Mouse (Mus musculus): Measurements from ENCODE around the gene Crcp.

Gene Crcp

GRCm38 (mm10) chr5:130059413-130060328 lies 30.6 kb downstream of the Crcp start:
- DNase-seq (ENCODE audit: low spot score in 2 of 2): no peak

GRCm38 (mm10) chr5:130060329-130060665 lies 31.2 kb downstream of the Crcp start:
- no peak for DNase-seq (ENCODE audit: low spot score in 2 of 2)

- no peak for DNase-seq (ENCODE audit: low spot score in 2 of 2)
These were observed 33.0 kb downstream of the Crcp start for GRCm38 (mm10) chr5:130062096-130062495.

DNA sequence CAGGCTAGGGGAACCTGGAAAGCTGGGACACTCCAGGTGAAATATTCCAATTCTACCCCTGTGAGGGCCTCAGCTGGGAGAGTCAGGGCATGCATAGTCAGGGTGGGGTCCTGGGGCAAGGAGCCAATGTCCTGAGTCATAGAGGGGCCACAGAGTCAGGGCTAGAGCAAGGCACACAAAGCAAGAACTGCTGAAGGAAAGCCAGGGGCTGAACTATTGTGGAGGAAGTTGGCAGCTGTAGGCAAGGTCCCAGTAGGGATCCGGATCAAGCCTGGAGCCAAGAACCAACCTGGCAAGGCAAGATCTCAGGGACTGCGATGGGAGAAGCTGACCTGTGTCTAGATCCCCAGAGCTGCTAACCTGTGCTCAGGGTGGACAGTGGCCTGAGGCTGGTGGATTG lies 34.7 kb downstream of the Crcp start:
- DNase-seq (ENCODE audit: low spot score in 2 of 2): no peak

DNA sequence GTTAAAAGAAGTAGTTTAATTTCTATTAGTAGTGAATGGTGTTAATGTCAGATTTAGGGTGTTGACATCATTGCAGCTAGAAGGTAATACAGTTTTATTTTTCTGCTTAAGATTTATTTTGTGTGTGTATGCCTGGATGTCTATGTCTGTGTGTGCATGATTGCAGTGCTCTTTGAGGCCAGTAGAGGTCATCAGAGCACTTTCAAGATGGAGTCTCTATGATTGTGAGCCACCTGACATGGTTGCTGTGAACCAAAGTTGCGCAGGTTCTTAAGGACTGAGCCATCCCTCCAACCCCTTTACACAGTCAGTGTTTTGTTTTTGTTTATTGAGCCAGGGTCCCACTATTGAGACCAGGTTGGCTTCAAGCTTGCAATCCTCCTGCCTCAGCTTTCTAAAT lies 36.5 kb downstream of the Crcp start:
- no peak for DNase-seq (ENCODE audit: low spot score in 2 of 2)

DNA sequence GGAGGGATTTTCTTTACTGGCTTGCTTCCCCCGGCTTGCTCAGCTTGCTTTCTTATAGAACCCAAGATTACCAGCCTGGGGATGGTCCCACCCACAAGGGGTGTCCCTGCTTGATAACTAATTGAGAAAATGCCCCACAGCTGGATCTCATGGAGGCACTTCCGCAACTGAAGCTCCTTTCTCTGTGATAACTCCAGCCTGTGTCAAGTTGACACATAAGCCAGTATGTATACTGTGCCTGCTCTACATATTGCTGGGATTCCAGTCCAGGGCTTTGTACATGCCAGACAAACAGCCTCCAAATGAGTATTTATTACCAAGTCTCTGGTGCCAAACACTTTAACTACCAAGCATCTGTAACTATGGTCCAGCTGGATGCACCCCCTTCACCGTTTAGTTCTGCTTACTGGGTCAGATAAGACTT lies 38.8 kb downstream of the Crcp start:
- no peak for DNase-seq (ENCODE audit: low spot score in 2 of 2)

DNA sequence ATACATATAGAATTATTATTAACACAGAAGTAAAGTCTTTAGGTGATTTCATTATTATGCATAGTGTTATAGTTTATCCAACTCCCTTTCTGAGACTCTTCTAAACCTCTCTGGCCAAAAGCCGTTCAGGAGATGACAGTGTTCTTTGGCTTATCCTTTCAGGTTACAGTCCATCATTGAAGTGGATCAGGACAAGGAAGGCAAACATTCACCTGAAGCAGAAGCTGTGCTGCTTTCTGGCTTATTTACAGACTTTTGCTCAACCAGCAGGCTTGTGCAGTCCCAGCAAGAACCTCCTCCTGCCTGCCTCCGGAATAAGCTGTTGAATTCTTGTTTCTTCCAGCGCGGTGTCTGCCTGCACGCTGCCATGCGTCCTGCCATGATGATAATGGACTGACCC lies 43.9 kb downstream of the Crcp start, which contains the start of gene Tpst1:
TSS of gene Tpst1 (plus strand) at position 301 of the 400 bp plus-strand sequence.
- no peak for DNase-seq (ENCODE audit: low spot score in 2 of 2)

DNA sequence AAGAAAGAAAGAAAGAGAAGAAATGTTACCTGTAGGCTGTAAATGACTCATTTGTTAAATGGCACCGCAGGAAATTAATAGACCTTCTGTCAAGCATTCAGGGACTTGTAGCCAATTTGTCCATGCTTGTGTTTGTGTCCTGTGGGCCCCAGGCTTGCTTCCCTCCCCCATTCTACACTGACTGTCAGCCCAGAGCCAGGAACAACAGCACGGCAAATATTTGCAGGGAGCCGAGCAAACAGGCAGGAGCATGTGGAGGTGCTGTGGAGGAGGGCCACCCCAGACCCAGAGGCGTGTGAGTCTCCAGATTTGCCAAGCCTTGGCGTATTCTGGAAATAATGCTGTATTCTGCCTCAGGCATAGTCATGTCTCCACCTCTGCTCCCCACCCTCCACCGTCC lies 45.4 kb downstream of the Crcp start:
- no peak for DNase-seq (ENCODE audit: low spot score in 2 of 2)

DNA sequence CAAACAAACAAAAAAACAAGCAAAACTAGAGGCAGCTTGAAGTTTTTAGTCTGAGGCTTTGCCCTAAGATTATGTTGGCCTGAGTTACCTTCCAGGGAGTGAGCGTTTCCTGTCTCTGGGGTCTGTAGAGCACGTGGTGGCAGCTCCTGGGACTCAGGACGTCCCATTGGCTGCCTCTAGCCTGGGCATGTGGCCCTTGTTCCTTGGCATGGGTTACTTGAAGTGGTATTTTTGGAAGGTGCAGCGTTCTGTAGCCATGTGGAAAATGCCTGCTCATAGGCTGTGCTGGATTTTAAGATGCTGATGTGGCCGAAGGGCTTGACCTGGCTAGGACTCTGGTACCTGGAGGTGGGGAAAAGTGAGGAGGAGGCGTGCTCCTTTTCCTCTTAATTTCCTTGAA lies 47.3 kb downstream of the Crcp start:
- no peak for DNase-seq (ENCODE audit: low spot score in 2 of 2)

DNA sequence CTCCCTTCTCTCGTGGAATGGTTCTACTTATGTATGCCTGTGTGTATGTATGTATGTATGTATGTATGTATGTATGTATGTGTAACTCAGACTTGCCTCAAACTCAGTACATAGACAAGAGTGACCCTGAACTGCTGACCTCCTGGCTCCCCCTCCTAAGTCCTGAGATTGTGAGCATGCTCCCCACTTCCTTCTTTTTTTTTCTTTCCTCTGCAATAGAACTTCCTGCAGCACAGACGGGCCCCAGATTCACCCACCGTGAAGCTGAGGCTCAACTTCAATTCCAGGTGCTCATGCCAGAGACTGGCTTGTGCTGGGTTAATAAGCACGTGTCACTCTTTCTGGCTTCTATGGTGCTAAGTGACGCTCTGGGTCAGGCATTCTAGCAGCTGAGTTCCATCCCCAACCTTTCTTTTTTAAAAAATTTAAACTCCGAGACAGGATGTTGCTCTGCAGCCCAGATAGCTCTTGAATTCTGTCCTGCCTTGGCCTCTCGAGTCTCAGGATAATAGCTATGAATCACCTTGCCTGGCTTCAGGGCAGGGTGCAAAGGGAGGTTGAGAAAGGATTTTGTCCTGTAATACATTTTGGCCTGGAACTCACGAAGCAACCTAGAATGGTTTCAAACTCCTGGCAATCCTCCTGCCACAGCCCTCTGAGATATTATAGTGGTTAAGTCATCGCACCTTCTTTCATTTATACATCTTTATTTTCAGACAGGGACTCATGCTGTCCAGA lies 49.2 kb downstream of the Crcp start:
- DNase-seq (ENCODE audit: low spot score in 2 of 2): no peak

GRCm38 (mm10) chr5:130078834-130079156 lies 49.7 kb downstream of the Crcp start:
- DNase-seq (ENCODE audit: low spot score in 2 of 2): no peak

GRCm38 (mm10) chr5:130079202-130080050 lies 50.3 kb downstream of the Crcp start:
- DNase-seq (ENCODE audit: low spot score in 2 of 2): peak; percentile 88 to 96

DNA sequence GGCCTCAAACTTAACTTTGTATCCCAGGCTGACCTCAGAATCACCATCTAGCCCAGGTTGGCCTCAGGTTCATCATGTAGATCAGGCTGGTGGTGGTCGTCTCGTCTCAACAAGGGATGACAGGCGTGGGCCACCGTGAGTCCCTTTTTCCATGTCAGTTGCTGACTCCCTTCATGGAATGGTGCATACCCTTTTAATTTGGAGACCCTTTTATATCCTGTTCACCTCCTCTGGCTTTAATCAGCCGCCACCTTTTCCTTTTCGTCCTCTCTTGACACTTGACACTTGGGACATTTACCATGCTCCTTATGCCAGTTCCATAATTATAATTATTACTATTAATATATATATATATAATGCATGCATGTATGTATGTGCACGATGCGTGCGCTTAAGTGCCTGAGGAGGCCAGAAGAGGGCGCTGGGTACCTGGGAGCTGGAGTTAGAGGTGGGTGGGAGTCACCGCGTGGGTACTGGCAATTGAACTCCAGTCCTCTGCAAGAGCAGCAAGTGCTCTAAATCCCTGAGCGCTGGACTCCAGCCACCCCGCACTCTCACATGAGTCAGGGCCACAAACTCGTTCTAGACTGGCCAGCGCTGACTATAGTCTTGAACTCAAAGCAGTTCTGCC lies 51.1 kb downstream of the Crcp start:
- DNase-seq (ENCODE audit: low spot score in 2 of 2): no peak

GRCm38 (mm10) chr5:130081181-130081881 lies 52.2 kb downstream of the Crcp start:
- no peak for DNase-seq (ENCODE audit: low spot score in 2 of 2)

GRCm38 (mm10) chr5:130082431-130082830 lies 53.3 kb downstream of the Crcp start:
- DNase-seq (ENCODE audit: low spot score in 2 of 2): no peak

DNA sequence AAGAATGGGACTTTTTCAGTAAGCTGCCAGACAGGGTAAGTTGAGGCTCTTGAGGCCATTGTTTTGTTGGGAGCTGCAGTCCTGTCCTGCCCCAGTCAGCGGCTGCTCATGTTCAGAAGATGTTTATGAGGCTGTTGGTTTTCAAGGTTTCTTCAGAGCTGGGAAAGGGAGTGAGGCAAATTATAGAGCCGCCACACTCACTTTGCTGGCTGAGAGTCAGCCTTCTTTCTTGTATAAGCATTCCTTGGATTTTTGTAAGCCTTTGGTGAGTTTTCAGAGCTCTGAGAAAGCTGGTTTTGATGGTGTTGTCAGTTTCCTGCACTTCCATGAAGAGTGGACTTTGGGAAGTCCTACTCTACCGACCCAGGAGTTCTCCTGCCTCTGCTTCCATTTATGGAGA lies 55.2 kb downstream of the Crcp start:
- DNase-seq (ENCODE audit: low spot score in 2 of 2): no peak

- DNase-seq (ENCODE audit: low spot score in 2 of 2): no peak
These were observed 58.9 kb downstream of the Crcp start for GRCm38 (mm10) chr5:130088008-130088407.

GRCm38 (mm10) chr5:130088612-130089011 lies 59.5 kb downstream of the Crcp start:
- no peak for DNase-seq (ENCODE audit: low spot score in 2 of 2)

DNA sequence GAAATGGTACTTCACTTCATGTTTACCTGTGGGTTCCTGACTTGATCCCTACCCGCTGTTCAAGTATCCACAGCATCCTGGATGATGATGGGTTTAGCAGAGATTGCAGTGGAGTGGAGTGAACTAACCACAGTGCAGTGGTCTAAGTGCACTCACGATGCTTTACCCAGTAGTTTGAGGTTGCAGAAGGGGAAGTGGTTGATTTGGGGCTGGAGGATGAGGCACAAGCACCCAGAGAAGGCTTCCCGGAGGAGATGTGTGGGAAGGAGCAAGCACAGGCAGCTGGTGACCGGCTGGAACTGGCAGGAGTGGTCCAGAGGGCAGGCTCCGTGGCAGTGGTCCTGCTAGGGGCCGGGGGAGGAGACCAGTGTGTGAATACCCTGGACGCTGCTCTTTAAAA lies 60.1 kb downstream of the Crcp start:
- no peak for DNase-seq (ENCODE audit: low spot score in 2 of 2)

GRCm38 (mm10) chr5:130089626-130090393 lies 60.7 kb downstream of the Crcp start:
- peak; percentile 13 to 14 for DNase-seq (ENCODE audit: low spot score in 2 of 2)
